Mouse (Mus musculus) 3134 (cell line): ENCODE data around the gene Sec23a.
"Not testable (repeated sequence)": the region's sequence is repeated elsewhere in the genome, so short reads cannot be mapped to it uniquely, and the experiment has no call there.

Experiments
- DNase-seq: peaks from one replicate; pipeline ENCODE4 v3.0.0-alpha.2; 2011; ENCODE audit warnings: low spot score; ENCODE audit not compliant: insufficient read length; ENCODE audit errors: extremely low read depth

Sec23a gene

GRCm38 (mm10) chr12:58985766-58986165, 26.1 kb downstream of the Sec23a start:
- DNase-seq, result no peak

GRCm38 (mm10) chr12:58981178-58981661, 30.6 kb downstream of the Sec23a start:
- DNase-seq, result not testable (repeated sequence)

DNA sequence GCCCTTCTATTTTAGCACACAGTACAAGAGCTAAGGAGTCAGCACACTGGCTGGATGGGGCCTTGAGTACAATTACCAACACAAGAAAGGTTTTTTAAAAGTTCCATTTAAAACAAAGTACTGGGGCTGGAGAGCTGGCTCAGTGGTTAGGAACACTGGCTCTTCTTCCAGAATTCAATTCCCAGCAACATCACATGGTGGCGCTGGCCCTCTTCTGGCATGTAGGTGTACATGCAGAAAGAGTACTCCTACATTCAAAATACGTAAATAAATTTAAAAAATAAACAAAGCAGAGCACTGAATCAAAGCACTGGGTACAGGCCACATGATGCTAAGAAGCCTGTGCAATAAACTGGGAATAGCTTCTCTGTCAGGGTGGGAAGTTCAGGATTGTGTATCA, 34.9 kb downstream of the Sec23a start:
- DNase-seq, result no peak

DNA sequence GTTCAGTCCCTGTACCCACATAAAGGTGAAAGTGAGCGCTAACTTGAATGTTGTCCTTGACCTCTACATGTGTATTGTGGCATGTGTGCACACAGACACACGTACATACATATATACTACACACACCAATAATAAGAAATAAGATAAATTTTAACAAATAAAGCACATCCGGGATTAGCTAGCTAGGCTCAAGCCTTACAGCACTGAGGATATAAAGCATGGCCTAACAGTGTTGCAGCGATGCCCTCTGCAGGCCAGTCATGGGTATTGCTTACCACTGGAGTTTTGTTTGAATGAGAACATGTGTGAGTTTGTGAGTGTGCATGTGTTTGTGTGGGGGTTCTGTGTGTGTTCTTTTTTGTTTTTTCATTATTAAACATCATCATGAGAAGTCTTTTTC, 47.2 kb downstream of the Sec23a start:
- DNase-seq, result no peak

GRCm38 (mm10) chr12:58960844-58961243, 51.0 kb downstream of the Sec23a start:
- DNase-seq, result no peak

- DNase-seq, result no peak
Measured at GRCm38 (mm10) chr12:58956624-58957023, 55.2 kb downstream of the Sec23a start.

GRCm38 (mm10) chr12:58956162-58956561, 55.7 kb downstream of the Sec23a start:
- no peak for DNase-seq

GRCm38 (mm10) chr12:58947879-58948278, 63.9 kb downstream of the Sec23a start:
- DNase-seq, result no peak

- no peak for DNase-seq
Measured at GRCm38 (mm10) chr12:58947231-58947630, 64.6 kb downstream of the Sec23a start.

- DNase-seq, result no peak
Measured at GRCm38 (mm10) chr12:58942544-58942943, 69.3 kb downstream of the Sec23a start.

DNA sequence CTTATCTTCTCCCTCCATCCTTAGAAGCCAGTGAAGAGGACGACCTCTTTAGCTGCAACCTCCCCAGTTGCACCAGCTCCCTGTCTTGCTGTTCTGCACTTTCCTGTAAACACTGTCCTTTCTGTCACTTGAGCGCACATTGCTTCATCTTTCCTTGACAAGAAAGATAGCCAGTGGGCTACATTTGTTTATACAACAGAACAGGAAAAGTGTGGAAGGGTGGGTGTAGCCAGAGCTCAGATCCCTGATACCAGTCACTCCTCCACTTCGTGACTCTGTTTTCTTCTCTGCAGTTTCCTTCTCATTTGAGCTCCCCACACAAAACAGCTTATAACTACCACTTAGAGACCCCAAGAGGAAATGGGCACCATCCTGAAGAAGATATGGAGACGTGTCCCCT, 77.2 kb downstream of the Sec23a start:
- DNase-seq, result no peak

- no peak for DNase-seq
Measured at GRCm38 (mm10) chr12:58924996-58925395, 86.8 kb downstream of the Sec23a start.

DNA sequence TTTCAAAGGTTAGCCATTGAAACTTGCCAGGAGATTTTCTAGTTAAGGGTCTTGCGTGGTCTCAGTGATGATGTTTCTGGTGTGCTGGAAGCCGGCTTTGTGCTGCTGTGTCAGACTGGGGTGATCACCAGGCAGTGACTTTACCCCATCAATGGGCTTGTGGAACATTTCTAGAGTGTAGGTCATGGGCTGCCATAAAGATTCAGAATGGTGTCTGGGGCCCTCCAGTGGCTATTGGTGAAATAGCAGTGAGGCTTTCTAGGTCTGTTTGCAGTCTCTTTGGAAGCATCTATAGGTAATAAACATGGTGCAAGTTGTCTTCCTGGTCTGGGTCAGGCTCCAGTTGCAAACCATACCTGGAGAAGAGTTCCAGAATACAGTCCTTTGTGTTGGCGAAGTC, 87.8 kb downstream of the Sec23a start:
- no peak for DNase-seq

DNA sequence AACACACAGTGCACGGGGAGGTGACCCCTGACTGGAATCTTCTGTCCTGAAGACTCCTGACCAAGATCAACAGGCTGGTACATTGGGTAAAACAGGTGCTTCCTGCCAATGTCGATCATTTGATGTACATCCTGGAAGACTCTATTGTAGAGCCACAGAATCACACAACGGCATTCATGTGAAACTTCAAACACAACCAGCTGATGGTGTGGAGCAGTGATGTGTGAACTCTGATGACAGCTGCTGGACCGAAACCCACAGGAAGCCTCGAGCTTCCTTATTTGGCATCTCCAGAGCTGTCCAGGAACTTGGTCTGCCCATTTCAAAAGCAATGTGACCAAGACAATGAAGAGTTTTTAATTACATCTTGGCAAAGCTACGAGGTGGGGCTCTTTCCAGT, 91.0 kb downstream of the Sec23a start:
- DNase-seq, result no peak

GRCm38 (mm10) chr12:58919516-58919915, 92.3 kb downstream of the Sec23a start:
- no peak for DNase-seq

DNA sequence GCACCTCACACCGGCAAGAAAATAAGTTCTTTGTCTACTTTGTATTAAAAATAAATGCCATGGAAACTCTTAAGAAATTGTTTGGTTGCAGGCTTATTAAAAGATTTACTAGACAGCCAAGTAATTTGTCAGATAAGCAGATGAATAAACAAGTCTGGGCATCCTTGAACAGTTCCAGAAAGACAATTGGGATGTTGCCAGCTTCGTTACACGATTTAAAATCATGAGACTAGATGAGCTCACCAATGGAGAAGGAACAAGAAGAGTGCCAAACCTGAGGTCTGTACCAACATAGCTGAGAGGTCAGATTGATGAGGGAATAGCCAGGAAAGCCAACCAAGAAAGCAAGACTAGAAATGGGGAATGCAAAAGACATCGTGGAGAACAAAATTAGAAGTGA, 102.0 kb downstream of the Sec23a start:
- no peak for DNase-seq
